In genomic region chr6:23838401-23839008, GRCm38 (mm10) we compare ENCODE assay signal across 7 mouse cellular contexts. TPM values are rescaled to one million over a fixed set of nuclear protein-coding genes. Genes with fewer than 3 reads are reported as not detected.
DNase-seq lines count a peak whose midpoint lies in the region; ATAC-seq and TF ChIP-seq lines count a peak whose summit lies in the region.

No protein-coding gene starts in this region.

- peak overlapping the region; percentile 57 for H3K9ac ChIP-seq in heart, embryonic 12.5 days
- peak overlapping the region; percentile 71 for H3K9ac ChIP-seq in kidney, postnatal 0 days (ENCODE audit: low read depth, low read length)

- no peak overlapping the region for H3K27ac ChIP-seq in heart, embryonic 12.5 days (ENCODE audit: poor library complexity, severe bottlenecking)
- peak overlapping the region; percentile 58 for H3K27ac ChIP-seq in kidney, postnatal 0 days

- peaks cover 21% of the 10 kb centered on the region for H3K27me3 ChIP-seq in heart, embryonic 12.5 days (replicated peaks)
- no peaks in the 10 kb centered on the region for H3K27me3 ChIP-seq in kidney, postnatal 0 days (ENCODE audit: insufficient read depth, low read length)

- 1% methylated on average over 29 of the region's 35 CpGs for WGBS in heart, embryonic 12.5 days
- 2% methylated on average over 32 of the region's 35 CpGs for WGBS in kidney, postnatal 0 days

- TF ChIP-seq CTCF in kidney, postnatal 0 days (IDR thresholded peaks at IDR 0.05; ENCODE audit: low read depth): no peak

- no peaks in the 10 kb centered on the region for H3K9me3 ChIP-seq in heart, embryonic 12.5 days (replicated peaks)
- H3K9me3 ChIP-seq in kidney, postnatal 0 days (replicated peaks; ENCODE audit: low read length): no peaks in the 10 kb centered on the region

- H3K36me3 ChIP-seq in heart, embryonic 12.5 days: no peaks in the 10 kb centered on the region
- no peaks in the 10 kb centered on the region for H3K36me3 ChIP-seq in kidney, postnatal 0 days (ENCODE audit: insufficient read depth, low read length)

- peak; percentile 15 for DNase-seq in right cerebral cortex, adult 18-20 months
- no peak for DNase-seq in right cerebral cortex, postnatal 25 days
- DNase-seq in cerebellum, postnatal 25 days: peak; percentile 68 to 76
- peak; percentile 14 for DNase-seq in kidney, postnatal 0 days (ENCODE audit: low spot score)
- DNase-seq in mesoderm, embryonic 11.5 days (ENCODE audit: low read depth, low spot score): peak; percentile 16

- ATAC-seq in heart, embryonic 12.5 days (ENCODE audit: insufficient number of reproducible peaks, low FRiP score): peak; percentile 37; the same call in 1 of the 2 replicates
- peak; percentile 67 for ATAC-seq in kidney, postnatal 0 days (replicated peaks; ENCODE audit: low FRiP score, low read depth)
- ATAC-seq in activated CD4-positive, CD25-positive, alpha-beta regulatory T cell, adult 4 months: no peak

- peak overlapping the region; percentile 95 for H3K4me2 ChIP-seq in heart, embryonic 12.5 days
- peak overlapping the region; percentile 90 for H3K4me2 ChIP-seq in kidney, postnatal 0 days (ENCODE audit: low read length)

- H3K4me1 ChIP-seq in heart, embryonic 12.5 days (replicated peaks): peaks cover 6% of the 10 kb centered on the region; the same call in 1 of the 2 replicates
- H3K4me1 ChIP-seq in kidney, postnatal 0 days (replicated peaks; ENCODE audit: insufficient read depth, low read length): 0 out of 2 replicates have a peak, but pooled peaks cover 4% of the 10 kb centered on the region

- peak overlapping the region; percentile 66 for H3K4me3 ChIP-seq in heart, embryonic 12.5 days
- peak overlapping the region; percentile 80 for H3K4me3 ChIP-seq in kidney, postnatal 0 days (replicated peaks; ENCODE audit: low read depth, low read length)

RNA-seq across cellular contexts. Expression of gene Cadps2, which starts 0.7 kb away (rescaled TPM):
- 1.0 and 1.1 TPM in 2 replicates for polyA plus RNA-seq in heart, embryonic 12.5 days (2016; fragmentation: Nextera tagmentation; extraction: Ambion mirVana)
- polyA plus RNA-seq in kidney, postnatal 0 days (2015; fragmentation: Nextera tagmentation; extraction: Ambion mirVana): 9.1 and 10.1 TPM in 2 replicates
- polyA plus RNA-seq in activated CD4-positive, CD25-positive, alpha-beta regulatory T cell, adult 4 months (2017; shearing (Covaris generic)): under 1 TPM in 1 of 2 experiments, not detected in 1; 0.49 TPM
